Mouse (Mus musculus) G1E (cell line): ENCODE measurements at regions not wholly inside any gene's neighbourhood (a gene's known extent, or its start where the extent isn't known, plus 50 kb on each side); places are given as distances from the start of the nearest gene placed in this dataset.

Experiments
- ATAC-seq: 2 replicates; pipeline ENCODE4 v1.8.0; 2016; ENCODE audit warnings: mild to moderate bottlenecking; ENCODE audit not compliant: insufficient number of reproducible peaks, poor library complexity, low FRiP score, severe bottlenecking; ENCODE audit errors: extremely low read depth
- DNase-seq: peaks from one replicate; pipeline ENCODE4 v3.0.0; 2012; ENCODE audit warnings: low spot score
- H3K27me3 ChIP-seq: 2 replicates; pipeline ENCODE4 v1.6.1; 2012; ENCODE audit warnings: mild to moderate bottlenecking, low read length, inconsistent platforms; ENCODE audit not compliant: insufficient read depth
- H3K36me3 ChIP-seq: replicated peaks from 2 replicates; pipeline ENCODE3; 2012; ENCODE audit warnings: mild to moderate bottlenecking, inconsistent platforms
- H3K4me1 ChIP-seq: 2 replicates; pipeline ENCODE4 v1.6.1; 2012; ENCODE audit warnings: low read depth, low read length, inconsistent platforms, mixed read lengths; ENCODE audit not compliant: insufficient read depth
- H3K4me3 ChIP-seq: 2 replicates; pipeline ENCODE4 v1.5.1; 2012; ENCODE audit warnings: low read depth, mild to moderate bottlenecking, inconsistent platforms, low read length, moderate library complexity, mixed read lengths
- H3K9me3 ChIP-seq: replicated peaks from 2 replicates; pipeline ENCODE4 v1.6.1; 2012; ENCODE audit warnings: inconsistent platforms
- CTCF ChIP-seq: IDR thresholded peaks from 2 replicates; pipeline ENCODE4 v1.5.1; 2012; ENCODE audit warnings: low read depth, low read length, inconsistent platforms, mixed read lengths
- GATA1 ChIP-seq: IDR thresholded peaks from 2 replicates; pipeline ENCODE4 v1.6.1; 2012; ENCODE audit warnings: borderline replicate concordance, low read length, inconsistent platforms, mixed read lengths
- GATA2 ChIP-seq: IDR thresholded peaks from 2 replicates; pipeline ENCODE4 v1.6.1; 2012; ENCODE audit warnings: low read depth, low read length, inconsistent platforms, borderline replicate concordance
- POLR2AphosphoS5 ChIP-seq: IDR thresholded peaks from 2 replicates; pipeline ENCODE4 v1.6.1; 2012; ENCODE audit warnings: low read depth, low read length, inconsistent platforms; ENCODE audit not compliant: insufficient replicate concordance
- TAL1 ChIP-seq: conservative IDR thresholded peaks from 2 replicates; pipeline ENCODE4 v1.6.1; 2012; ENCODE audit warnings: low read depth, low read length, inconsistent platforms, mixed read lengths

DNA sequence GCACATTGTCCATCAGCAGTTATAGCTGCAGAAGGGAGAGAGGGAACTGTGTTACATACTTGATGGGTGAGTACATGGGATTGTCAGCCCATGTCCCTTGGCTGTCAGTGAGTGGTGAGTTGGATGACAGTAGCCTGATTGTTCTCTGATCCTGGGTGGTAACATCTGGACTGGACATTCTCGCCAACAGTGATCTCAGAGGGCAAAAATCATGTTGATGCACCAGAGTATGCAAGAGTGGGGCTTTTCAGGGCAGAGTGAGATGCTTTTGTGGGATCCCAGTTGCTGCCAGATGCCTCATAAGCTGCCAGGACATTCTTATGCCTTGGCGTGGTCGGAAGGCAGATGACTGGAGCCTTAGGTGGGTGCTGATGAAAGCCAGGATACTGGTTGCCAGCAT lies 528.9 kb upstream of the Fam160b2 start:
- DNase-seq (no peak), ATAC-seq (no peak)
- no peaks in the 10 kb centered on the region for H3K4me1 ChIP-seq
- TF ChIP-seq TAL1, result no peak
- TF ChIP-seq CTCF, result no peak
- no peak for TF ChIP-seq POLR2AphosphoS5
- TF ChIP-seq GATA1, result no peak
- TF ChIP-seq GATA2, result no peak
- H3K4me3 ChIP-seq, result no peak overlapping the region
- no peaks in the 10 kb centered on the region for H3K36me3 ChIP-seq
- H3K9me3 ChIP-seq, result peaks cover 29% of the 10 kb centered on the region
- H3K27me3 ChIP-seq, result no peaks in the 10 kb centered on the region

DNA sequence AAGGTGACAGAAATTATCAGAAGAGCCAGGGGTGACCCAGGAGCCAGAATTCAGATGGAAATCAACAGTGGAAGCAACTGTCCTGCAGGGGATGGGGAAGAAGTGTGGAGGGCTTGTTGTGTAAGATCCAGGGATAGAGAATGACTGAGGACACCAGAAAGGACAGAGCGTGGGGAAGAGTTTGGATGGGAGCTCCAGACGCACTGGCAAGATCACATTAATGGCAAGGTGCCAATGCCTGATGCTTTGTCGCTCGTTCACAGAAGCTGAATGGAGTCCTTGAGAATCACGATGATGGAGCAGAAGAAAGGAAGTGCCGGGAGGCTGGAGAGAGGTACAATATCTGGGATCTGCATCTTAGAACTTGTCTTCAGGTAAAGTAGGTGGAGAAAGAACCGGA lies 519.0 kb upstream of the Fam160b2 start:
- no peaks in the 10 kb centered on the region for H3K4me1 ChIP-seq
- TF ChIP-seq POLR2AphosphoS5, result no peak
- TF ChIP-seq GATA1, result no peak
- no peak for TF ChIP-seq TAL1
- TF ChIP-seq GATA2, result no peak
- TF ChIP-seq CTCF, result no peak
- no peak overlapping the region for H3K4me3 ChIP-seq
- DNase-seq, result no peak
- H3K36me3 ChIP-seq, result no peaks in the 10 kb centered on the region
- ATAC-seq, result no peak
- H3K27me3 ChIP-seq, result no peaks in the 10 kb centered on the region
- peaks cover 8% of the 10 kb centered on the region; the same call in 1 of the 2 replicates for H3K9me3 ChIP-seq

GRCm38 (mm10) chr14:71115798-71116432 lies 516.3 kb upstream of the Fam160b2 start:
- no peak for ATAC-seq
- Histone ChIP-seq H3K4me3 (no peak overlapping the region), H3K27me3 (no peaks in the 10 kb centered on the region), H3K36me3 (no peaks in the 10 kb centered on the region), H3K9me3 (peaks cover 8% of the 10 kb centered on the region), H3K4me1 (no peaks in the 10 kb centered on the region)
- no peak for TF ChIP-seq GATA1
- TF ChIP-seq POLR2AphosphoS5, result no peak
- no peak for TF ChIP-seq CTCF
- TF ChIP-seq GATA2, result no peak
- TF ChIP-seq TAL1, result no peak
- DNase-seq, result no peak

DNA sequence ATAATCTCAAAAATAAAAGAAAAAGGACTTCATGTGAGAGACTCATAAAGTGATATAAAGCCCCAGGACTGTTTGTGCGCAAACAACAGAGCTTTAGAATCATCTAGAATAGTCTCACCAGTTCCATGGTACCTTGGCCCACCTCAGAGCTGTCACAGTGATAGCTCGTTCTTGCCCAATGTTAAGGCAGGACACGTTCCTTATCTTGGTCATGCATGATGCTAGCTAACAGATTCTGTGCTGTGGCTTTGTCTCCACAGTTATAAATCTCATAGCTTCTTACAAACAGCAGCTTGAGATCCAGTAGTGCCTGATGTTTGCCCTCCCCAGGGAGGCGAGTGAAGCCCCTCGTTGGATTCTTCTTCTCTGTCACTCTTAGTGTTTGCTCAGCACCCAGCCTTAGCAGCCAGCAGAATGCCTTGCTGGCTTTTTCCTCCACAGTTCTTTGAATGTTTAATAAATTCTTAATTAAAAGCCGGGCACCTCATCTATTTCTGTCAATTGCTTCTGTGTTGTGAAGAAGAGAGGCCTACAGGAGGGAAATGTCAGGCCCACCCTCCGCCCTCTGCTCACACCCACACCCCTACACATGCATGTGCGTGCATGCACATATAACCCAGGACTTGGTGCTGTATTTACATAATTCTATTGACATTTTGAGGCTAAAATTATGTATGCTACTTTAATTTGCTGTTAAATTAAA lies 515.6 kb upstream of the Fam160b2 start:
- Histone ChIP-seq H3K4me1 (no peaks in the 10 kb centered on the region), H3K27me3 (no peaks in the 10 kb centered on the region), H3K4me3 (no peak overlapping the region), H3K9me3 (peaks cover 7% of the 10 kb centered on the region), H3K36me3 (no peaks in the 10 kb centered on the region)
- DNase-seq (no peak), ATAC-seq (no peak)
- TF ChIP-seq CTCF (no peak), POLR2AphosphoS5 (no peak), TAL1 (no peak), GATA2 (no peak), GATA1 (no peak)

DNA sequence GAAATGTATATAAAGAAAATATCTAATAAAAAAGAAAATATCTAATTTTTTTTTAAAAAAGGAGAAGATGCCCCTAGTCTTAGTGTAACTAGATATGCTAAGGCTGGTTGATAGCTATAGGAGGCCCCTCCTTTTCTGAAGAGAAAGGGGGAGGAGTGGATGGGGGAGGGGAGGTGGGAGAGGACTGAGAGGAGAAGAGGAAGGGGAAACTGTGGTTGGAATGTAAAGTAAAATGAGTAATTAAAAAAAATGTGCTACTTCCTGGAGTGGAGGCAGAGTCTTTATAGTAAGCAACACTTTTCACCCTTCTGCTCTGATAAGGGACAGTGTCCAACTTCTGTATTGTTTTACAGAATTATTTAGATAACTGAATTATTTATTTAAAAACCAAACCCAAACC lies 513.6 kb upstream of the Fam160b2 start:
- no peaks in the 10 kb centered on the region for H3K36me3 ChIP-seq
- peaks cover 3% of the 10 kb centered on the region; the same call in 1 of the 2 replicates for H3K9me3 ChIP-seq
- H3K27me3 ChIP-seq, result no peaks in the 10 kb centered on the region
- no peak overlapping the region for H3K4me3 ChIP-seq
- no peaks in the 10 kb centered on the region for H3K4me1 ChIP-seq
- DNase-seq (no peak), ATAC-seq (no peak)
- TF ChIP-seq GATA1 (no peak), GATA2 (no peak), POLR2AphosphoS5 (no peak), CTCF (no peak), TAL1 (no peak)

DNA sequence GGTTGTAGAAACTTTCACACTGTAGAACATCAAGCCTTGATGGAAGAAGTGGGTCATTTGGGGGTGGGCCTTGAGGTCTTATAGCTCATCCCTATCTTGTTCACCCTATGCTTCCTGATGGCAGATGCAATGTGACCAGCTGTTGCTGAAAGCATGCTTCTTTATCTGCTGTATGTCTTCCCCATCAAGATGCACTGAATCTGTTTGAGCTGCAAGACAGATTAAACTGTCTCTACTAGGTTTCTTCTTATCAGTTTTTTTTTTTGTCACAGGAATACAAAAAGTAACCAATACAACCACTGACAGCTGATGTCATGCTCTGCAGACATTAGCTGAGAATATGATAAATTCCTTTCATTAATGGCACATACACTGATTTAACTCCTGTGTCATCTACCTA lies 505.0 kb upstream of the Fam160b2 start:
- Histone ChIP-seq H3K36me3 (no peaks in the 10 kb centered on the region), H3K27me3 (no peaks in the 10 kb centered on the region), H3K4me1 (no peaks in the 10 kb centered on the region), H3K9me3 (peaks cover 2% of the 10 kb centered on the region; the same call in 1 of the 2 replicates), H3K4me3 (no peak overlapping the region)
- TF ChIP-seq GATA1 (no peak), GATA2 (no peak), CTCF (no peak), TAL1 (no peak), POLR2AphosphoS5 (no peak)
- DNase-seq (no peak), ATAC-seq (no peak)
